8 mouse cellular contexts compared by ENCODE assay signal in the genomic region with DNA sequence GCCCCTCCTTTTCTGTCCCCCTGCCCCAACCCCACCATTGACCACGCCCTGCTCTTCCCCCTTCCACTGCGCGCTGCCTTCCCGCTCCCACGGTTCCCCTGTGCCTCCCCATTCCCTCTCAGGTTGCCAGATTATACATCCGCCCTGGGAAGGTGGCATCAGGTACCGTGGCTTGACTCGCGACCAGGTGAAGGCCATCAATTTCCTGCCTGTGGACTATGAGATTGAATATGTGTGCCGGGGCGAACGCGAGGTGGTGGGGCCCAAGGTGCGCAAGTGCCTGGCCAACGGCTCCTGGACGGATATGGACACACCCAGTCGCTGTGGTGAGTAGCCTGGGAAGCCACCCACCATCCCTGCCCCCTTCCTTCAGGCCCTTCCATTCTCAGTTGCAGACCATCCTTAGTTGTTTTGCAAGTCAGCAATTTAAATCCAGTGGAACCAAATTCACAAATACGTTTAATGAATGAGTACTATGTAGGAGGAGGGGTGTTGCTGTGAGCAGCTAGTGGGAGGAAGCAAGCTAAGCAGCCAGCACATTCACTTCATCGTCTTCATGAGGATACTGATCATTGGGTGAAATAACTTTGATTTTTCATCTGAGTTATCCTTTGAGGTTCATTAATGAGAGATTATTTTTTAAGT. TPM values are rescaled to one million over a fixed set of nuclear protein-coding genes. Genes with fewer than 3 reads are reported as not detected.
A peak's percentile ranks its signal among the peaks of the same experiment; 100 is the strongest.
DNase-seq lines count a peak whose midpoint lies in the region; ATAC-seq lines count a peak whose summit lies in the region.

No protein-coding gene starts in this region.

- H3K27ac ChIP-seq in liver, embryonic 12.5 days = no peak overlapping the region
- peak overlapping the region; percentile 92 for H3K27ac ChIP-seq in hindbrain, embryonic 16.5 days (ENCODE audit: low read depth, low read length)
- H3K27ac ChIP-seq in neural tube, embryonic 15.5 days (replicated peaks) = peak overlapping the region; percentile 97

- H3K4me3 ChIP-seq in liver, embryonic 12.5 days = no peak overlapping the region
- peak overlapping the region; percentile 68 for H3K4me3 ChIP-seq in hindbrain, embryonic 16.5 days (ENCODE audit: low read length)
- H3K4me3 ChIP-seq in neural tube, embryonic 15.5 days (replicated peaks) = peak overlapping the region; percentile 90

- H3K9me3 ChIP-seq in liver, embryonic 12.5 days (replicated peaks) = no peaks in the 10 kb centered on the region
- no peaks in the 10 kb centered on the region for H3K9me3 ChIP-seq in hindbrain, embryonic 16.5 days (ENCODE audit: control insufficient read depth, low read length)
- H3K9me3 ChIP-seq in neural tube, embryonic 15.5 days (replicated peaks) = no peaks in the 10 kb centered on the region

- ATAC-seq in liver, embryonic 12.5 days = no peak
- no peak for ATAC-seq in hindbrain, embryonic 16.5 days
- no peak for ATAC-seq in neural tube, embryonic 15.5 days (ENCODE audit: low FRiP score)

- 21% methylated on average over 19 of the region's 19 CpGs for WGBS in liver, embryonic 12.5 days (ENCODE audit: insufficient replicate concordance)
- WGBS in hindbrain, embryonic 16.5 days = 21% methylated on average over 19 of the region's 19 CpGs
- 14% methylated on average over 19 of the region's 19 CpGs for WGBS in neural tube, embryonic 15.5 days

- H3K27me3 ChIP-seq in liver, embryonic 12.5 days (replicated peaks) = peaks cover 97% of the 10 kb centered on the region
- H3K27me3 ChIP-seq in hindbrain, embryonic 16.5 days (replicated peaks; ENCODE audit: control insufficient read depth, insufficient read depth, low read length) = no peaks in the 10 kb centered on the region
- no peaks in the 10 kb centered on the region for H3K27me3 ChIP-seq in neural tube, embryonic 15.5 days (replicated peaks)

- intact Hi-C loops in left cerebral cortex, postnatal 14 days (cut with DNase I) = loop anchor here (2.0 to 5.0 kb wide), 2 partner anchors 45 to 90 kb away; a partner anchor contains a TSS

- peak overlapping the region; percentile 85 for H3K4me2 ChIP-seq in liver, embryonic 12.5 days
- peak overlapping the region; percentile 86 for H3K4me2 ChIP-seq in hindbrain, embryonic 16.5 days (ENCODE audit: low read length)
- peak overlapping the region; percentile 84 for H3K4me2 ChIP-seq in neural tube, embryonic 15.5 days

- H3K36me3 ChIP-seq in liver, embryonic 12.5 days = no peaks in the 10 kb centered on the region
- H3K36me3 ChIP-seq in hindbrain, embryonic 16.5 days (ENCODE audit: control insufficient read depth, insufficient read depth, low read length) = no peaks in the 10 kb centered on the region
- H3K36me3 ChIP-seq in neural tube, embryonic 15.5 days = no peaks in the 10 kb centered on the region

- peaks cover 34% of the 10 kb centered on the region for H3K4me1 ChIP-seq in liver, embryonic 12.5 days
- H3K4me1 ChIP-seq in hindbrain, embryonic 16.5 days (ENCODE audit: control insufficient read depth, insufficient read depth, low read depth, low read length) = peaks cover 41% of the 10 kb centered on the region
- peaks cover 56% of the 10 kb centered on the region for H3K4me1 ChIP-seq in neural tube, embryonic 15.5 days

- no peak for DNase-seq in liver
- peak; percentile 36 to 40 for DNase-seq in cerebellum, postnatal 10 days
- no peak for DNase-seq in spleen, adult 12 weeks (ENCODE audit: low spot score)
- no peak for DNase-seq in right cerebral cortex, adult 2 months (ENCODE audit: low spot score in 2 of 2)
- DNase-seq in left cerebral cortex, postnatal 14 days (ENCODE audit: low spot score in 2 of 2) = no peak

- H3K9ac ChIP-seq in liver, embryonic 12.5 days = no peak overlapping the region
- peak overlapping the region; percentile 90 for H3K9ac ChIP-seq in hindbrain, embryonic 16.5 days (ENCODE audit: low read depth, low read length)
- H3K9ac ChIP-seq in neural tube, embryonic 15.5 days (replicated peaks) = peak overlapping the region; percentile 98

RNA-seq across cellular contexts. Expression of a gene that starts 1.7 kb away (rescaled TPM):
- 1.1 and 1.6 TPM in 2 replicates for polyA plus RNA-seq in liver, embryonic 12.5 days (2016; fragmentation: Nextera tagmentation; extraction: Ambion mirVana)
- 82.9 and 85.5 TPM in 2 replicates for polyA plus RNA-seq in hindbrain, embryonic 16.5 days (2015; fragmentation: Nextera tagmentation; extraction: Ambion mirVana)
- 77.9 and 90.1 TPM in 2 replicates for polyA plus RNA-seq in neural tube, embryonic 15.5 days (2015; fragmentation: Nextera tagmentation; extraction: Ambion mirVana)
- 100 to 1,000 TPM; 629 to 637 TPM for total RNA-seq in left cerebral cortex, postnatal 14 days (2021)

RNA-seq across cellular contexts. Expression of a gene that starts 24.3 kb away (rescaled TPM):
- not detected in 2 replicates for polyA plus RNA-seq in liver, embryonic 12.5 days (2016; fragmentation: Nextera tagmentation; extraction: Ambion mirVana)
- polyA plus RNA-seq in hindbrain, embryonic 16.5 days (2015; fragmentation: Nextera tagmentation; extraction: Ambion mirVana) = 1.6 and 1.9 TPM in 2 replicates
- 1.5 and 2.0 TPM in 2 replicates for polyA plus RNA-seq in neural tube, embryonic 15.5 days (2015; fragmentation: Nextera tagmentation; extraction: Ambion mirVana)
- 10 to 100 TPM; 23.9 to 46.1 TPM for total RNA-seq in left cerebral cortex, postnatal 14 days (2021)

RNA-seq across cellular contexts. Expression of a gene that starts 40.8 kb away (rescaled TPM):
- polyA plus RNA-seq in liver, embryonic 12.5 days (2016; fragmentation: Nextera tagmentation; extraction: Ambion mirVana) = not detected in 2 replicates
- 0.09 TPM in 1 of 2 replicates, not detected in the other for polyA plus RNA-seq in hindbrain, embryonic 16.5 days (2015; fragmentation: Nextera tagmentation; extraction: Ambion mirVana)
- 0.06 TPM in 1 of 2 replicates, not detected in the other for polyA plus RNA-seq in neural tube, embryonic 15.5 days (2015; fragmentation: Nextera tagmentation; extraction: Ambion mirVana)
- total RNA-seq in left cerebral cortex, postnatal 14 days (2021) = under 1 TPM in 1 of 2 experiments, not detected in 1; 0.13 TPM

RNA-seq across cellular contexts. Expression of a gene that starts 46.5 kb away (rescaled TPM):
- polyA plus RNA-seq in liver, embryonic 12.5 days (2016; fragmentation: Nextera tagmentation; extraction: Ambion mirVana) = 11.2 and 11.8 TPM in 2 replicates
- 206 and 224 TPM in 2 replicates for polyA plus RNA-seq in hindbrain, embryonic 16.5 days (2015; fragmentation: Nextera tagmentation; extraction: Ambion mirVana)
- 200 and 252 TPM in 2 replicates for polyA plus RNA-seq in neural tube, embryonic 15.5 days (2015; fragmentation: Nextera tagmentation; extraction: Ambion mirVana)
- total RNA-seq in left cerebral cortex, postnatal 14 days (2021) = 10 to 100 TPM; 25.9 to 27.9 TPM

RNA-seq across cellular contexts. Expression of a gene that starts 50.6 kb away (rescaled TPM):
- polyA plus RNA-seq in liver, embryonic 12.5 days (2016; fragmentation: Nextera tagmentation; extraction: Ambion mirVana) = not detected in 2 replicates
- polyA plus RNA-seq in hindbrain, embryonic 16.5 days (2015; fragmentation: Nextera tagmentation; extraction: Ambion mirVana) = not detected in 2 replicates
- not detected in 2 replicates for polyA plus RNA-seq in neural tube, embryonic 15.5 days (2015; fragmentation: Nextera tagmentation; extraction: Ambion mirVana)
- total RNA-seq in left cerebral cortex, postnatal 14 days (2021) = not detected

Comparison
In these comparisons a context has a peak if more than half of its experiments do, and no peak if none do; other contexts are left out.
1. DNase-seq: peak in cerebellum, postnatal 10 days (2 of 2); none in liver (single experiment), spleen, adult 12 weeks (single experiment), right cerebral cortex, adult 2 months (0 of 2) and left cerebral cortex, postnatal 14 days (0 of 2).
2. RNA of a gene that starts 1.7 kb away (polyA plus RNA-seq): 77.9 to 90.1 TPM in neural tube, embryonic 15.5 days and 82.9 to 85.5 TPM in hindbrain, embryonic 16.5 days; 1.1 to 1.6 TPM in liver, embryonic 12.5 days; every median in the first group is over 10 times any median in the second.
3. Peak in every context shown above with its lines, with median percentiles within 50 percentile points of each other: H3K4me2 ChIP-seq.